8 mouse cellular contexts compared by ENCODE assay signal in the genomic region with DNA sequence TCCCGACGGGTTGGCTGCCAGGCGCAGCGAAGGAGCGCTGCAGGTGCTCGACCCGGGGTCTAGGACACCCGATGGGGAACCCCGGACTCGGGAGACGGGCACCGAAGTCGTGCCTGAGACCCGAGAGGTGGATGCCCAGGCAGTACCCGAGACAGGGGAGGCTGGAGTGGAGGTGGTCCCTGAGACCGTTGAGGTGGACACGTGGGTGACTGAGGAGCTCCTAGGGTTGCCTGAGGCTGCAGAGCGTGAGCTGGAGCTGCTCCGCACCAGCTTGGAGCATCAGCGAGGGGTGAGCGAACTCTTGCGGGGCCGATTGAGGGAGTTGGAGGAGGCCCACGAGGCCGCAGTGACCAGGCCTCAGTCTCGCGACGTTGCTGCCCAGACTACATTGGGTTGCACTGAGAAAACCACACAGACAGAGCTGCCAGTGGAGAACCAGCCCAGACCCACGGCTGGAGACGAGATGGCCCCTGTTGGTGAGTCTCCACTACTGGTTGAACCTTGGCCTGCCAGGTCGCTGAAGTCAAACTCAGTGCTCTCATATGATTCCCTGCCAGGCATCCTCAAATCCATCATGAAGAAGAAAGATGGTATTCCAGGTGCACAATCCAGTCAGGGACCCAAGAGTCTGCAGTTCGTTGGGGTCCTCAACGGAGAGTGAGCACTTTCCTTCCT. TPM values are rescaled to one million over a fixed set of nuclear protein-coding genes. Genes with fewer than 3 reads are reported as not detected.
A peak's percentile ranks its signal among the peaks of the same experiment; 100 is the strongest.
DNase-seq lines count a peak whose midpoint lies in the region; ATAC-seq and TF ChIP-seq lines count a peak whose summit lies in the region.

No protein-coding gene starts in this region.

- DNase-seq in heart, postnatal 36 days: no peak
- no peak for DNase-seq in forebrain, embryonic 11.5 days (ENCODE audit: low spot score)
- no peak for DNase-seq in liver, embryonic 14.5 days (ENCODE audit: low read depth in 3 of 3, low spot score in 3 of 3)
- DNase-seq in left cerebral cortex, adult 18-20 months (ENCODE audit: low spot score in 2 of 2): no peak
- DNase-seq in cerebellum, adult 11-12 months: no peak
- DNase-seq in thymus, postnatal 10 days (ENCODE audit: low spot score in 2 of 2): no peak

- H3K36me3 ChIP-seq in heart, embryonic 13.5 days: peaks cover 56% of the 10 kb centered on the region
- H3K36me3 ChIP-seq in ES-Bruce4 (ENCODE audit: control insufficient read depth, insufficient read depth, low read length, poor library complexity, severe bottlenecking): peaks cover 31% of the 10 kb centered on the region
- H3K36me3 ChIP-seq in forebrain, embryonic 11.5 days (ENCODE audit: control insufficient read depth, insufficient read depth, low read length): peaks cover 11% of the 10 kb centered on the region
- peaks cover 26% of the 10 kb centered on the region for H3K36me3 ChIP-seq in liver, embryonic 14.5 days (replicated peaks; ENCODE audit: control insufficient read depth, insufficient read depth, low read depth)

- peak overlapping the region; percentile 48 for H3K27ac ChIP-seq in heart, embryonic 13.5 days (replicated peaks)
- peak overlapping the region; percentile 59 for H3K27ac ChIP-seq in ES-Bruce4 (ENCODE audit: insufficient read depth, low read length)
- peak overlapping the region; percentile 80 for H3K27ac ChIP-seq in forebrain, embryonic 11.5 days (ENCODE audit: low read depth, low read length)
- peak overlapping the region; percentile 67 for H3K27ac ChIP-seq in liver, embryonic 14.5 days

- TF ChIP-seq EP300 in ES-Bruce4 (IDR thresholded peaks at IDR 0.05; ENCODE audit: insufficient read depth, low read depth, low read length): no peak
- no peak for TF ChIP-seq EP300 in liver, embryonic 14.5 days (IDR thresholded peaks at IDR 0.05; ENCODE audit: low read depth)

- H3K4me2 ChIP-seq in heart, embryonic 13.5 days: peak overlapping the region; percentile 88
- H3K4me2 ChIP-seq in forebrain, embryonic 11.5 days (ENCODE audit: low read depth, low read length, severe bottlenecking): peak overlapping the region; percentile 81
- peak overlapping the region; percentile 91 for H3K4me2 ChIP-seq in liver, embryonic 14.5 days (ENCODE audit: low read depth)

- no peaks in the 10 kb centered on the region for H3K9me3 ChIP-seq in heart, embryonic 13.5 days
- H3K9me3 ChIP-seq in ES-Bruce4 (replicated peaks; ENCODE audit: control insufficient read depth, insufficient read depth, low read length, poor library complexity, severe bottlenecking): no peaks in the 10 kb centered on the region
- H3K9me3 ChIP-seq in forebrain, embryonic 11.5 days (ENCODE audit: control insufficient read depth, low read length): no peaks in the 10 kb centered on the region
- H3K9me3 ChIP-seq in liver, embryonic 14.5 days (ENCODE audit: control insufficient read depth, low read length): no peaks in the 10 kb centered on the region

- intact Hi-C loops in heart, postnatal 36 days (cut with DNase I): no loop called here

- H3K4me3 ChIP-seq in heart, embryonic 13.5 days: peak overlapping the region; percentile 58
- H3K4me3 ChIP-seq in ES-Bruce4 (ENCODE audit: low read depth, low read length): peak overlapping the region; percentile 58
- peak overlapping the region; percentile 48 for H3K4me3 ChIP-seq in forebrain, embryonic 11.5 days (ENCODE audit: low read depth, low read length)
- H3K4me3 ChIP-seq in liver, embryonic 14.5 days (ENCODE audit: insufficient read depth in 1 of 2, low read depth in 2 of 2, low read length in 2 of 2): peak overlapping the region; percentile 40 to 72

- peaks cover 27% of the 10 kb centered on the region for H3K27me3 ChIP-seq in heart, embryonic 13.5 days (replicated peaks)
- no peaks in the 10 kb centered on the region for H3K27me3 ChIP-seq in ES-Bruce4 (ENCODE audit: control insufficient read depth, insufficient read depth, low read length, poor library complexity, severe bottlenecking)
- H3K27me3 ChIP-seq in forebrain, embryonic 11.5 days (ENCODE audit: control insufficient read depth, insufficient read depth, low read length): no peaks in the 10 kb centered on the region
- no peaks in the 10 kb centered on the region; the same call in 1 of the 2 replicates for H3K27me3 ChIP-seq in liver, embryonic 14.5 days (ENCODE audit: control insufficient read depth, insufficient read depth, low read length)

- H3K4me1 ChIP-seq in heart, embryonic 13.5 days: peaks cover 38% of the 10 kb centered on the region
- peaks cover 2% of the 10 kb centered on the region for H3K4me1 ChIP-seq in ES-Bruce4 (ENCODE audit: control insufficient read depth, insufficient read depth, low read length)
- H3K4me1 ChIP-seq in forebrain, embryonic 11.5 days (replicated peaks; ENCODE audit: control insufficient read depth, insufficient read depth, low read length): peaks cover 15% of the 10 kb centered on the region
- peaks cover 9 to 14% of the 10 kb centered on the region in 2 experiments for H3K4me1 ChIP-seq in liver, embryonic 14.5 days (replicated peaks; ENCODE audit: control insufficient read depth in 2 of 2, insufficient read depth in 2 of 2, low read length in 1 of 2)

- WGBS in heart, embryonic 13.5 days: 18% methylated on average over 33 of the region's 33 CpGs
- WGBS in forebrain, embryonic 11.5 days: 19% methylated on average over 33 of the region's 33 CpGs
- WGBS in liver, embryonic 14.5 days (ENCODE audit: insufficient replicate concordance): 23% methylated on average over 33 of the region's 33 CpGs

- TF ChIP-seq POLR2A in ES-Bruce4 (IDR thresholded peaks at IDR 0.05; ENCODE audit: insufficient read depth, low read length): no peak

- H3K9ac ChIP-seq in heart, embryonic 13.5 days: peak overlapping the region; percentile 86
- H3K9ac ChIP-seq in ES-Bruce4 (ENCODE audit: low read depth, poor library complexity, severe bottlenecking): peak overlapping the region; percentile 74
- peak overlapping the region; percentile 78 for H3K9ac ChIP-seq in forebrain, embryonic 11.5 days (ENCODE audit: low read length)
- peak overlapping the region; percentile 77 for H3K9ac ChIP-seq in liver, embryonic 14.5 days (replicated peaks)

- ATAC-seq in heart, embryonic 13.5 days (ENCODE audit: extremely low read depth, insufficient number of reproducible peaks, low FRiP score, low TSS enrichment): no peak
- no peak; the same call in 1 of the 2 replicates for ATAC-seq in forebrain, embryonic 11.5 days (replicated peaks; ENCODE audit: low FRiP score)
- ATAC-seq in liver, embryonic 14.5 days (ENCODE audit: insufficient read depth): peak; percentile 4

- no peak for TF ChIP-seq CTCF in ES-Bruce4 (IDR thresholded peaks at IDR 0.05; ENCODE audit: low read depth, low read length)
- TF ChIP-seq CTCF in liver, embryonic 14.5 days (IDR thresholded peaks at IDR 0.05; ENCODE audit: low read depth): no peak

RNA-seq across cellular contexts. Expression of a gene that starts 6.3 kb away (rescaled TPM):
- 570 and 648 TPM in 2 replicates for polyA plus RNA-seq in heart, embryonic 13.5 days (2015; fragmentation: Nextera tagmentation; extraction: Ambion mirVana)
- 100 to 1,000 TPM; 764 to 784 TPM for total RNA-seq in heart, postnatal 36 days (2021)
- polyA plus RNA-seq in ES-Bruce4 (2011; ENCODE audit: insufficient read depth, insufficient read length, low read depth, missing spikeins): 3,700 and 3,844 TPM in 2 replicates
- polyA plus RNA-seq in forebrain, embryonic 11.5 days (2014; fragmentation: Nextera tagmentation; extraction: Ambion mirVana): 758 and 759 TPM in 2 replicates
- polyA plus RNA-seq in liver, embryonic 14.5 days (2012; rRNA removed): 593 and 901 TPM in 2 replicates
- polyA plus RNA-seq in liver, embryonic 14.5 days (2014; fragmentation: Nextera tagmentation; extraction: Ambion mirVana): 693 and 702 TPM in 2 replicates
- 100 to 1,000 TPM; 702 to 765 TPM for total RNA-seq in left cerebral cortex, adult 18-20 months (2021)

RNA-seq across cellular contexts. Expression of a gene that starts 6.3 kb away (rescaled TPM):
- 527 and 576 TPM in 2 replicates for polyA plus RNA-seq in heart, embryonic 13.5 days (2015; fragmentation: Nextera tagmentation; extraction: Ambion mirVana)
- total RNA-seq in heart, postnatal 36 days (2021): 100 to 1,000 TPM; 648 to 672 TPM
- 406 and 464 TPM in 2 replicates for polyA plus RNA-seq in ES-Bruce4 (2011; ENCODE audit: insufficient read depth, insufficient read length, low read depth, missing spikeins)
- 374 and 400 TPM in 2 replicates for polyA plus RNA-seq in forebrain, embryonic 11.5 days (2014; fragmentation: Nextera tagmentation; extraction: Ambion mirVana)
- polyA plus RNA-seq in liver, embryonic 14.5 days (2012; rRNA removed): 146 and 149 TPM in 2 replicates
- polyA plus RNA-seq in liver, embryonic 14.5 days (2014; fragmentation: Nextera tagmentation; extraction: Ambion mirVana): 271 and 282 TPM in 2 replicates
- total RNA-seq in left cerebral cortex, adult 18-20 months (2021): 100 to 1,000 TPM; 194 to 196 TPM

RNA-seq across cellular contexts. Expression of a gene that starts 7.8 kb away (rescaled TPM):
- 40.0 and 47.0 TPM in 2 replicates for polyA plus RNA-seq in heart, embryonic 13.5 days (2015; fragmentation: Nextera tagmentation; extraction: Ambion mirVana)
- total RNA-seq in heart, postnatal 36 days (2021): 10 to 100 TPM; 55.7 to 81.7 TPM
- 40.0 and 44.7 TPM in 2 replicates for polyA plus RNA-seq in ES-Bruce4 (2011; ENCODE audit: insufficient read depth, insufficient read length, low read depth, missing spikeins)
- 30.4 and 31.1 TPM in 2 replicates for polyA plus RNA-seq in forebrain, embryonic 11.5 days (2014; fragmentation: Nextera tagmentation; extraction: Ambion mirVana)
- 7.1 and 7.6 TPM in 2 replicates for polyA plus RNA-seq in liver, embryonic 14.5 days (2012; rRNA removed)
- 7.3 and 7.7 TPM in 2 replicates for polyA plus RNA-seq in liver, embryonic 14.5 days (2014; fragmentation: Nextera tagmentation; extraction: Ambion mirVana)
- total RNA-seq in left cerebral cortex, adult 18-20 months (2021): 10 to 100 TPM; 27.5 to 32.7 TPM

RNA-seq across cellular contexts. Expression of a gene that starts 24.8 kb away (rescaled TPM):
- 48.1 and 50.0 TPM in 2 replicates for polyA plus RNA-seq in heart, embryonic 13.5 days (2015; fragmentation: Nextera tagmentation; extraction: Ambion mirVana)
- 10 to 100 TPM; 28.6 to 34.6 TPM for total RNA-seq in heart, postnatal 36 days (2021)
- 30.6 and 35.7 TPM in 2 replicates for polyA plus RNA-seq in ES-Bruce4 (2011; ENCODE audit: insufficient read depth, insufficient read length, low read depth, missing spikeins)
- polyA plus RNA-seq in forebrain, embryonic 11.5 days (2014; fragmentation: Nextera tagmentation; extraction: Ambion mirVana): 62.9 and 74.6 TPM in 2 replicates
- polyA plus RNA-seq in liver, embryonic 14.5 days (2012; rRNA removed): 5.2 and 6.7 TPM in 2 replicates
- polyA plus RNA-seq in liver, embryonic 14.5 days (2014; fragmentation: Nextera tagmentation; extraction: Ambion mirVana): 16.1 and 16.9 TPM in 2 replicates
- total RNA-seq in left cerebral cortex, adult 18-20 months (2021): 10 to 100 TPM; 24.2 to 24.4 TPM

RNA-seq across cellular contexts. Expression of a gene that starts 36.5 kb away (rescaled TPM):
- polyA plus RNA-seq in heart, embryonic 13.5 days (2015; fragmentation: Nextera tagmentation; extraction: Ambion mirVana): 17.0 and 17.8 TPM in 2 replicates
- 10 to 100 TPM; 18.2 to 58.8 TPM for total RNA-seq in heart, postnatal 36 days (2021)
- polyA plus RNA-seq in ES-Bruce4 (2011; ENCODE audit: insufficient read depth, insufficient read length, low read depth, missing spikeins): 3.6 and 3.9 TPM in 2 replicates
- polyA plus RNA-seq in forebrain, embryonic 11.5 days (2014; fragmentation: Nextera tagmentation; extraction: Ambion mirVana): 16.6 and 20.9 TPM in 2 replicates
- polyA plus RNA-seq in liver, embryonic 14.5 days (2012; rRNA removed): 6.1 and 6.3 TPM in 2 replicates
- 12.8 and 15.2 TPM in 2 replicates for polyA plus RNA-seq in liver, embryonic 14.5 days (2014; fragmentation: Nextera tagmentation; extraction: Ambion mirVana)
- total RNA-seq in left cerebral cortex, adult 18-20 months (2021): 1 to 10 TPM; 1.4 to 2.2 TPM
